Mouse (Mus musculus): Measurements from ENCODE around the gene Chrd. TPM values are rescaled to one million over a fixed set of nuclear protein-coding genes. Genes with fewer than 3 reads are reported as not detected.
A peak's percentile ranks its signal among the peaks of the same experiment; 100 is the strongest.

Chrd gene
- 0.63 and 1.6 TPM in 2 replicates for polyA plus RNA-seq (2012; rRNA removed)

GRCm38 (mm10) chr16:20732925-20733730 lies at the start of gene Chrd:
Gene Chrd (plus strand): TSS chr16:20733127.
- H3K4me3 ChIP-seq (ENCODE audit: extremely low read depth, insufficient read depth, insufficient read length): peak within 1 kb of the TSS; percentile 35; the same call in 1 of the 2 replicates
- 1% methylated on average over 69 of the region's 70 CpGs for WGBS
- TF ChIP-seq POLR2A (IDR thresholded peaks at IDR 0.05; ENCODE audit: low read depth, low read length): no peak
- no peak for TF ChIP-seq CTCF (IDR thresholded peaks at IDR 0.05; ENCODE audit: extremely low read depth, insufficient read depth, insufficient read length, insufficient replicate concordance)
- peaks cover 21% of the 10 kb centered on the region for H3K27me3 ChIP-seq (ENCODE audit: control insufficient read depth, insufficient read depth, low read length)
- no peak for DNase-seq (ENCODE audit: low read depth in 1 of 2, low spot score in 2 of 2)
- no peaks in the 10 kb centered on the region for H3K36me3 ChIP-seq (ENCODE audit: control insufficient read depth, insufficient read depth, low read length)
- H3K4me1 ChIP-seq (ENCODE audit: control insufficient read depth, insufficient read depth, insufficient read length): no peaks in the 10 kb centered on the region; the same call in 1 of the 2 replicates
- H3K27ac ChIP-seq (ENCODE audit: insufficient read depth, low read length): no peak within 1 kb of the TSS

DNA sequence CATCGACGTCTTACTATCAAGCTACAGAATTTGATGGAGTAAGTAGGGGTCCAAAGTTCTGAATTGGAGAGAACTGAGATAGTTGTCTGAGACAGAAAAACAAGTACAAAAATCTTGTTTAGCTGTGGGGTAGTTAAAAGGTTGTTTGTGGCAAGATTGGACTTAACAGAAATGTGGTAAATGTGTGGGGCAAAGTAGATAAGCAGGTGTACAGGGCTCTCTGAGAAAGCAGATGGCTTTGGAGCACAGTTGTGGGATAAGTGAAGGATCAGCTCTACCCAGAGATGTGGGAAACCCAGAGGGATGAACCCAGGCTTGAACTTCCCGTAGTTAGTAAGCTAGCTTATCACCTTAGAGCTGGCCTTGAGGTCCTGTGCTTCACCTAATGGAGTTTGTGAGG lies 42.2 kb upstream of the Chrd start:
- H3K27me3 ChIP-seq (ENCODE audit: control insufficient read depth, insufficient read depth, low read length): peaks cover 8% of the 10 kb centered on the region
- WGBS: 75% methylated on average over 3 of the region's 3 CpGs
- H3K4me1 ChIP-seq (ENCODE audit: control insufficient read depth, insufficient read depth, insufficient read length): no peaks in the 10 kb centered on the region
- H3K36me3 ChIP-seq (ENCODE audit: control insufficient read depth, insufficient read depth, low read length): peaks cover 41% of the 10 kb centered on the region
- TF ChIP-seq POLR2A (IDR thresholded peaks at IDR 0.05; ENCODE audit: low read depth, low read length) (no peak), CTCF (IDR thresholded peaks at IDR 0.05; ENCODE audit: extremely low read depth, insufficient read depth, insufficient read length, insufficient replicate concordance) (no peak)
- H3K27ac ChIP-seq (ENCODE audit: insufficient read depth, low read length): no peak overlapping the region
- DNase-seq (ENCODE audit: low read depth in 1 of 2, low spot score in 2 of 2): no peak
- H3K4me3 ChIP-seq (ENCODE audit: extremely low read depth, insufficient read depth, insufficient read length): no peak overlapping the region

- no peak overlapping the region for H3K27ac ChIP-seq (ENCODE audit: insufficient read depth, low read length)
- peaks cover 10% of the 10 kb centered on the region for H3K27me3 ChIP-seq (ENCODE audit: control insufficient read depth, insufficient read depth, low read length)
- peaks cover 32% of the 10 kb centered on the region for H3K36me3 ChIP-seq (ENCODE audit: control insufficient read depth, insufficient read depth, low read length)
- no peak for TF ChIP-seq CTCF (IDR thresholded peaks at IDR 0.05; ENCODE audit: extremely low read depth, insufficient read depth, insufficient read length, insufficient replicate concordance)
- no peak for TF ChIP-seq POLR2A (IDR thresholded peaks at IDR 0.05; ENCODE audit: low read depth, low read length)
- 94% methylated on average over 1 of the region's 1 CpGs for WGBS
- H3K4me1 ChIP-seq (ENCODE audit: control insufficient read depth, insufficient read depth, insufficient read length): 0 out of 2 replicates have a peak, but pooled peaks cover 2% of the 10 kb centered on the region
- no peak for DNase-seq (ENCODE audit: low read depth in 1 of 2, low spot score in 2 of 2)
- H3K4me3 ChIP-seq (ENCODE audit: extremely low read depth, insufficient read depth, insufficient read length): no peak overlapping the region
Observed at GRCm38 (mm10) chr16:20691617-20692016, 41.3 kb upstream of the Chrd start.

DNA sequence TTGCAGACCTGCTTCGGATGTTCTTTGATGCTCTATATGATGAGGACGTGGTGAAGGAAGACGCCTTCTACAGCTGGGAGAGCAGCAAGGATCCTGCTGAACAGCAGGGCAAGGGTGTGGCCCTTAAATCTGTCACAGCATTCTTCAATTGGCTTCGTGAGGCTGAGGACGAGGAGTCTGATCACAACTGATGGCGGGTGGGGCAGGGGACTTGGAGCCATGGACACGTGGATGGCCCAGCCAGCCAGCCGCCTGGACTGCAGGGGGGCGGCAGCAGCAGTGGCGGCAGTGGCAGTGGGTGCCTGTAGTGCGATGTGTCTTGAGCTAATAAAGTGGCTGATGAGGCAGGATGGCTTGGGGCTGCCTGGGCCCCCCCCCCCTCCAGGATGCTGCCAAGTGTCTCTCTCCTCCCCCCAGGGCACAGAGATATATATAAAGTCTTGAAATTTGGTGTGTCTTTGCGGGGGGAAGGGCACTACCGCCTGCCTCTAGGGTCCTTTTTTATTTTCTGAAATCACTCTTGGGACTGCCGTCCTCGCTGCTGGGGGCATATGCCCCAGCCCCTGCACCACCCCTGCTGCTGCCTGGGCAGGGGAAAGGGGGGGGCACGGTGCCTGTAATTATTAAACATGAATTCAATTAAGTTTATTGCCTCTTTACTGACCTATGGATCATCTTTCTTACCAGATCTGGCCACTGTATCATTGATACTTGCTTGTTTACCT lies 40.5 kb upstream of the Chrd start:
- Histone ChIP-seq H3K36me3 (ENCODE audit: control insufficient read depth, insufficient read depth, low read length) (peaks cover 25% of the 10 kb centered on the region), H3K27me3 (ENCODE audit: control insufficient read depth, insufficient read depth, low read length) (peaks cover 10% of the 10 kb centered on the region), H3K4me3 (ENCODE audit: extremely low read depth, insufficient read depth, insufficient read length) (no peak overlapping the region), H3K4me1 (ENCODE audit: control insufficient read depth, insufficient read depth, insufficient read length) (0 out of 2 replicates have a peak, but pooled peaks cover 2% of the 10 kb centered on the region), H3K27ac (ENCODE audit: insufficient read depth, low read length) (no peak overlapping the region)
- TF ChIP-seq POLR2A (IDR thresholded peaks at IDR 0.05; ENCODE audit: low read depth, low read length): no peak
- no peak for TF ChIP-seq CTCF (IDR thresholded peaks at IDR 0.05; ENCODE audit: extremely low read depth, insufficient read depth, insufficient read length, insufficient replicate concordance)
- no peak for DNase-seq (ENCODE audit: low read depth in 1 of 2, low spot score in 2 of 2)
- 88% methylated on average over 16 of the region's 16 CpGs for WGBS

- H3K27me3 ChIP-seq (ENCODE audit: control insufficient read depth, insufficient read depth, low read length): peaks cover 10% of the 10 kb centered on the region
- 3% methylated on average over 37 of the region's 37 CpGs for WGBS
- no peak for TF ChIP-seq CTCF (IDR thresholded peaks at IDR 0.05; ENCODE audit: extremely low read depth, insufficient read depth, insufficient read length, insufficient replicate concordance)
- TF ChIP-seq POLR2A (IDR thresholded peaks at IDR 0.05; ENCODE audit: low read depth, low read length): no peak
- peaks cover 20% of the 10 kb centered on the region for H3K36me3 ChIP-seq (ENCODE audit: control insufficient read depth, insufficient read depth, low read length)
- peak within 1 kb of the TSS; percentile 29; the same call in 1 of the 2 replicates for H3K27ac ChIP-seq (ENCODE audit: insufficient read depth, low read length)
- peak within 1 kb of the TSS; percentile 67 for H3K4me3 ChIP-seq (ENCODE audit: extremely low read depth, insufficient read depth, insufficient read length)
- DNase-seq (ENCODE audit: low read depth in 1 of 2, low spot score in 2 of 2): peak in 1 of 2 experiments; percentile 73
- 0 out of 2 replicates have a peak, but pooled peaks cover 2% of the 10 kb centered on the region for H3K4me1 ChIP-seq (ENCODE audit: control insufficient read depth, insufficient read depth, insufficient read length)
Observed at GRCm38 (mm10) chr16:20693111-20693701, 39.7 kb upstream of the Chrd start, which contains the start of gene Fam131a. Gene Fam131a (plus strand): TSS chr16:20693241.

DNA sequence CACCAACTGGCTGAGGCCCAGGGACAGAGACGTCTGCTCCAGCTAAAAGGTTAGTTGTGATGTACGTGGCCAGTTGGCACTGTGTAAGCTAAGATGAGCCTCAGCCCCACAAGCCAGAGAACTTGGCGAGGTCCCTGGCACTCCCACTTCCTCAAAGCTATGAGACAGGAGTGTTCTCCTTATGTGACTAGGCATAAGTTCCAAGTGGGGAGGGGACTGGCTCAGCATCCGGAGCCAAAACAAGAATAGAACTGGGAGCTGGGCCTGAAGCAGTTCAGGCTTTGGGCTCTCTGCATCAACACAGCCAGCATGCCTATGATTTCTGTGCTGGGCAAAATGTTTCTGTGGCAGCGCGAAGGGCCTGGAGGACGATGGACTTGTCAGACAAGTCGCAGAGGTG lies 38.1 kb upstream of the Chrd start:
- Histone ChIP-seq H3K4me3 (ENCODE audit: extremely low read depth, insufficient read depth, insufficient read length) (no peak overlapping the region), H3K27me3 (ENCODE audit: control insufficient read depth, insufficient read depth, low read length) (peaks cover 10% of the 10 kb centered on the region), H3K27ac (ENCODE audit: insufficient read depth, low read length) (no peak overlapping the region), H3K36me3 (ENCODE audit: control insufficient read depth, insufficient read depth, low read length) (peaks cover 7% of the 10 kb centered on the region), H3K4me1 (ENCODE audit: control insufficient read depth, insufficient read depth, insufficient read length) (0 out of 2 replicates have a peak, but pooled peaks cover 2% of the 10 kb centered on the region)
- 61% methylated on average over 8 of the region's 8 CpGs for WGBS
- no peak for DNase-seq (ENCODE audit: low read depth in 1 of 2, low spot score in 2 of 2)
- TF ChIP-seq CTCF (IDR thresholded peaks at IDR 0.05; ENCODE audit: extremely low read depth, insufficient read depth, insufficient read length, insufficient replicate concordance) (no peak), POLR2A (IDR thresholded peaks at IDR 0.05; ENCODE audit: low read depth, low read length) (no peak)

Measured in spleen, adult 2 months (tissue).